Mouse (Mus musculus) left cerebral cortex, postnatal 25 days (tissue): ENCODE results near the gene 2610028H24Rik. TPM values are rescaled to one million over a fixed set of nuclear protein-coding genes. Genes with fewer than 3 reads are reported as not detected.
A peak's percentile ranks its signal among the peaks of the same experiment; 100 is the strongest.

Experiments
- DNase-seq, 2 experiments: peaks; one replicate each; pipeline ENCODE4 v3.0.0; 2022; ENCODE audit warnings: low spot score in 2 of 2, mixed read lengths in 1 of 2
- intact Hi-C: fragments of 180-260 bp; cut with DNase I; formaldehyde crosslinking; loops from one replicate; pipeline ENCODE4 v1.15.1; 2025
- total RNA-seq, 2 experiments: library from RNA; stranded (reverse); gene quantifications; 2 replicates each; pipeline ENCODE4 v1.2.3; 2021

The 2610028H24Rik gene
- total RNA-seq, 2 experiments from 2014 or later = not detected

DNA sequence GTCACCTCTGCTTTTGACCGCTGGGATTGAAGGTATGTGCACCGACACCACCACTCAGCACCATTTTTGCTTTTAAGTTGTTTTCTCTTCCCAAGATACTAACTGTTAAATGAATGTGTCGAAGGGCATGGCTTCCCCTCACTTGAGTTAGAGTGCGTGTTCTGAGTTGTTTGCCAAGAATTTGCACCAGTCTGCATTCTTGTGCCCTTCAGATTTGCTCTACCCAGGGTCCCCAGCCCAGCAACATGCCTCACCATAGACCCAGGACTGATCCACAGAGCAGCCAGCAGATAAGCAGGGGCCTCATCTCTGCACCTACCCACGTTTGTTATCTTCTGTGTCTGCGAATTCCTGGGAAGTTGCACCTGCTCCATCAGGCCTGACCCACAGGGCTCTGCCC lies 32.6 kb downstream of the 2610028H24Rik start:
- no peak for DNase-seq
- intact Hi-C loops = no loop called here

DNA sequence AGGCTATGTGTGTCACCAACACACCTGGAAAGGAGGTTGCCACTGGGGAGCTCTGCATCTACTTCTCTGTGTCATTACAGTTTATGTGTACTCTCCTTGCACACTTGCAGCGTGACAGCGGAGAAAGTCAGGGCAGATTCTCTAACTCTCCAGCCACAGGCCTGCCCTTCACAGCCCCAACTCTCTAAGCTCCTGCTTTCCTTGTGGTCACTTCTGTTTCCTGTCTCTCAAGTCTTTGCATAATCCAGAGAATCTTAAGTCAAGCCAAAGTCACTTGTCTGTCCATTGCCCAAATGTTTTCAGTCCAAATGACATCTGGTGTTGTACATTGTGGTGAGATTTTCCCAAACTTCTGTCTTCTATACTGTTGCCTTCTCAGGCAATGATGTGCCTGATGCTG lies 37.4 kb downstream of the 2610028H24Rik start:
- intact Hi-C loops = loop anchor here (2.0 kb wide), 1 partner anchor 22 kb away; no protein-coding TSS in a partner anchor
- DNase-seq = no peak

DNA sequence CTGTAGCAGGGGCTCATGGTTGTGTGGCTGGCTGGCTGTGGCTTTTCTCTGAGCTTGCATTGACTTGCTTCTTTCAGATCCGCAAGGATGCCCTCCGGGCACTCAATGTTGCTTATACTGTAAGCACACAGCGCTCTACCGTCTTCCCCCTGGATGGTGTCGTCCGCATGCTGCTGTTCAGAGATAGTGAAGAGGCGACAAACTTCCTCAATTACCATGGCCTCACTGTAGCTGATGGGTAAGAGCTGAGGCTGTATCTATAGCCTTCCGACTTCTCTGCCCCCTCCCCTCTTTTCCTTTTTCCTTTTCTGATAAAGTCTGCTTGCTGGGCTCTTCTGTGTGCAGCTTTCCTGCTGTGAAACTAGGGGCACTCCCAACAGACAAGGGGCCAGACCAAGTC lies 39.4 kb downstream of the 2610028H24Rik start:
- intact Hi-C loops = no loop called here
- no peak for DNase-seq

DNA sequence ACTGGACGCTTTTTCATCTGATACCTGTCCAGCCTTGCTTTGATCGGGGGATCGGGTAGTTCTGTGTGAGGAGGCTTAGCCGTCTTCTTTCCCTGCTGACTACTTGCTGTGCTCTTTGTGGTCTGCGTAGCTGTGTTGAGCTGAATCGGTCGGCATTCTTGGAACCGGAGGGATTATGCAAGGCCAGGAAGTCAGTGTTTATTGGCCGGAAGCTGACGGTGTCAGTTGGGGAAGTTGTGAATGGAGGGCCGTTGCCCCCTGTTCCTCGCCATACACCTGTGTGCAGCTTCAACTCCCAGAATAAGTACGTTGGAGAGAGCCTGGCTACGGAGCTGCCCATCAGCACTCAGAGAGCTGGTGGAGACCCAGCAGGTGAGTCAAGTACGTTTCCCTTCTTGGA lies 40.3 kb downstream of the 2610028H24Rik start:
- intact Hi-C loops = no loop called here
- no peak for DNase-seq

DNA sequence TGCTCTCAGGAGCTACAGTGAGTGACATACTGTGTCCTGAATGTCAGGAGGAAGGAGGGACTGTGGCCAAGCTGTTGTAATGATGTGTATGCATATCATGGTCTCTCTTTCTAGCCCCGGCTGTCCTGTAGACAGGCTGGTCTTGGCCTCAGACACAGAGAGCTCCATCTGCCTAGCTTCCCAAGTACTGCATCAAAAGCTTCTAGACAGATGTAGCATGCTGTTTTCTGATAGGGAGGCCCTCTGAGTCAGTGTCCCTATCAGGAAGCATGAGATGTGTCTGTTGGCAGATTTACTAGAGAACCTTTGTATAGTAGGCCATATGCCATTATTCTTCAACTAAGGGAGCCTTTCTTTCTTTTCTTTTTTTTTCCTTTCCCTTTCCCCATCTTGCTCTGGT lies 44.6 kb downstream of the 2610028H24Rik start:
- peak in 1 of 2 experiments; percentile 21 for DNase-seq
- intact Hi-C loops = no loop called here

DNA sequence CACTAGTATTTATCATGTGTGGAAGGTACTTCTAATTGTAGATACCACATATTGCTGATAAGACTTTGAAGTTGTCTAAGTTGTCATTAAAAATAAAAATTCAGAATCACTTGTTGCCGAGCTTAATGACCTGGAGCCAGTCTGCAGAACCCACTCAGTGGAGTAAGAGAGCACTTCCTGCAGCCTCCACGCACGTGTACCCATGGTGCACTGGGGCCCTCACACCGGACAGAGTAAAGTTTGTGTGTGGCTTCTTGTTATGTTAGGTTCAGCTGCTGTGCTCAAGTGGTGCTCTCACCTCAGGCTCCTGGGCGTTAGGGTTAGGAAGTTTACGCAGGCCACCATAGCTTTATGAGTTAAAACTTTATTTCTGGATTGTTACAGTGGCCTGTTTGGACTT lies 46.6 kb downstream of the 2610028H24Rik start:
- DNase-seq = no peak

DNA sequence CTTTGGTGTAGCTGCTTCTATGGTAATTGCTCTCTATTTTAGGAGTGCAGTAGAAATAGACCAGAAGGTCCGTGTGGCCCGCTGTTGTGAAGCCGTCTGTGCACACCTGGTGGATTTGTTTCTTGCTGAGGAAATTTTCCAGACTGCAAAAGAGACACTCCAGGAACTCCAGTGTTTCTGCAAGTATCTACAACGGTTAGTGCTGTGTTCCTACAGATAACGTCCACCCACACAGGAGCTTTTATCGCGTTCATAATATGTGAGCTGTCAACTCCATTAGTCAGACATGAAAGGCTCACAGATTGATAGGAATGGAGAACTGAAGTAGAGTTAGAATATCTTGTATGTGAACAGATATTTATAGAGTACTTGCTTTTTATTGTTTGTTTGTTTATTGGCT lies 47.5 kb downstream of the 2610028H24Rik start:
- DNase-seq = peak in 1 of 2 experiments; percentile 26
- intact Hi-C loops = no loop called here

More for the DNA sequence above, 46.6 kb downstream of the 2610028H24Rik start:
- intact Hi-C loops = no loop called here

DNA sequence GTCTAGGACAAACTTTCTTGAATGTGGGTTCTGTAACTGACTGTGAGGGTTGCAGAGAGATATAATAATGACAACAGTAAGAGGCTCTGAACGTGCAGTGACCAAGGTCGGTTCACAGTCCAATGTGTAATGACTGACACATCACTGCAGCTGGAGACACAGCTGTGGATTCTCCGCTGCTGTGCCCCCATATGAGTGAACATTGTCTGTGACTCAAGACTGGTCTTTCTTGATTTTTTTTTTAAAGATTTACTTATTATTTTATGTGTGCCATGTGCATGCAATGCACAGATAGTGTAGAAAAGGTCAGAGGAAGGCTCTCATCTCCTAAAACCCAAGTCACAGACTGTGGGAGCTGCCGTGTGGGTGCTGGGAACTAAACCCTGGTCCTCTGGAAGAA lies 48.6 kb downstream of the 2610028H24Rik start:
- no peak for DNase-seq
- intact Hi-C loops = no loop called here

DNA sequence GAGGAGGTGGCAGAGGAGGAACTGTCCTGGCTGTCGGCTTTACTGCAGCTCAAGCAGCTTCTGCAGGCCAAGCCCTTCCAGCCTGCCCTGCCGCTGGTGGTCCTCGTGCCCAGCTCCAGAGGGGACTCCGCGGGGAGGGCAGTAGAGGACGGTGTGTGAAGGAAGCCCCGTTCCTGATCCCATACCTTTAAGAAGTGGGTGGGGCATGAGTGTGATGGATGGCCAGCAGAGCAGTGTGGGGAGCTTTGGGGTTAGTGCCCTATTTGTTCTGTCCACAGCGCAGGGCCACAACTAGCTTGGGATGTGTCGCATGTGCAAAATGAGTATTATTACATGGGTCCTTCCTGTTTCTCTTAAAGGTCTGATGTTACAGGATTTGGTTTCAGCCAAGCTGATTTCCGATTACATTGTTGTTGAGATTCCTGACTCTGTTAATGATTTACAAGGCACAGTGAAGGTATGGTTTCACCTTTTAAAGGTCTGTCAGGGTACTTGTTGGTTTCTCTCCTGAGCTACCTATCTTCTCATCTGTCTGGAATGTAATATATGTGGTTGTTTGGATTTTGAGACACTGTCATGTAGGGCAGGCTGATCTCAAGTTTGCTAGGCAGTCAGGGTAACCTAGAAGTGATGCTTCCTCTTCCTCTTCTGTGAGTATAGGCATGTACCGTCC lies 55.5 kb downstream of the 2610028H24Rik start:
- DNase-seq = no peak
- intact Hi-C loops = no loop called here

DNA sequence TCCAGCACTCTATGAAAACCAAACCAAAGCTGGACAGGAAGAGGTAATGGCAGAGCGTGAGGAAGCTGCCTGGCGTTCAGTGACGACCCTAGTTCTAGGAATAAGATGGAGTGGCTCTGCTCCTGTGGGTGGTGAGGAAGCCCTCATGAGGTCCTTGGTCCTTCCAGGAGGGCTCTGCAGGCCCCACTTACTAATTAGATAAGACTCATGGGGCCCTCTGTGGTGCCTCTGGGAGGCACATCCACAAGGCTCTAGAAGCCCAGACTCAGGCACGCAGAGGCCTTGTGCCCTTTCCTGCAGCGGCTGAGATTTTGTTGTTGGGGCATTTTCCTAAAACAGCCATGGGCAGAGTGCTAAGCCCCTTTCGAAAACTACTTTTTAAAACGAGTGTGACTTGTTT lies 57.0 kb downstream of the 2610028H24Rik start:
- intact Hi-C loops = no loop called here
- no peak for DNase-seq

Other genes with a start within 250 kb of the 2610028H24Rik start
- gene Prmt2, start 211.2 kb upstream of the 2610028H24Rik start, total RNA-seq = 10 to 100 TPM; 54.8 to 61.6 TPM
- 100 to 1,000 TPM; 135 to 140 TPM for gene S100b, start 195.2 kb upstream of the 2610028H24Rik start, total RNA-seq
- gene Dip2a, start 103.8 kb upstream of the 2610028H24Rik start, total RNA-seq = 10 to 100 TPM; 52.7 to 57.4 TPM
- not detected for gene AC141477.1, start 8.6 kb upstream of the 2610028H24Rik start, total RNA-seq
- 10 to 100 TPM; 20.0 to 20.3 TPM for gene Pcnt, start 6.3 kb upstream of the 2610028H24Rik start, total RNA-seq
- 10 to 100 TPM; 51.1 to 56.9 TPM for gene Mcm3ap, start 19.8 kb downstream of the 2610028H24Rik start, total RNA-seq
- 1 to 10 TPM; 3.8 to 4.4 TPM for gene Ybey, start 20.0 kb downstream of the 2610028H24Rik start, total RNA-seq
- gene Lss, start 82.5 kb downstream of the 2610028H24Rik start, total RNA-seq = 10 to 100 TPM; 44.2 to 45.1 TPM
- gene Spatc1l, start 113.2 kb downstream of the 2610028H24Rik start, total RNA-seq = not detected
- gene Ftcd, start 126.6 kb downstream of the 2610028H24Rik start, total RNA-seq = under 1 TPM in 1 of 2 experiments, not detected in 1; 0.16 TPM
- gene Col6a2, start 174.5 kb downstream of the 2610028H24Rik start, total RNA-seq = 10 to 100 TPM in 1 of 2 experiments, 1 to 10 TPM in 1; 9.4 to 10.1 TPM